Mouse (Mus musculus): ENCODE results near the gene Gpc5. TPM values are rescaled to one million over a fixed set of nuclear protein-coding genes. Genes with fewer than 3 reads are reported as not detected.

Gpc5 gene
- total and polyA plus RNA-seq, 2 experiments from 2014 or later = 8.2 to 8.7 TPM

- H3K27me3 ChIP-seq (ENCODE audit: insufficient read depth, low read length) = no peaks in the 10 kb centered on the region
- no peak overlapping the region for H3K4me2 ChIP-seq (ENCODE audit: low read depth)
- H3K36me3 ChIP-seq (ENCODE audit: insufficient read depth) = no peaks in the 10 kb centered on the region
- H3K9ac ChIP-seq = no peak overlapping the region
- no peak overlapping the region for H3K4me3 ChIP-seq (ENCODE audit: low read depth, low read length)
- H3K9me3 ChIP-seq (ENCODE audit: low read length) = no peaks in the 10 kb centered on the region
- ATAC-seq = peak; percentile 81
- WGBS = 32% methylated on average over 7 of the region's 7 CpGs
- TF ChIP-seq CTCF (IDR thresholded peaks at IDR 0.05; ENCODE audit: low read depth) = no peak
- no peaks in the 10 kb centered on the region for H3K4me1 ChIP-seq (ENCODE audit: insufficient read depth)
- no peak overlapping the region for H3K27ac ChIP-seq (ENCODE audit: low read depth, low read length)
- peak; percentile 56 for DNase-seq
Observed at GRCm38 (mm10) chr14:115821657-115822056, 729.6 kb downstream of the Gpc5 start.

- DNase-seq (no peak), ATAC-seq (no peak)
- Histone ChIP-seq H3K9ac (no peak overlapping the region), H3K27me3 (ENCODE audit: insufficient read depth, low read length) (no peaks in the 10 kb centered on the region), H3K4me3 (ENCODE audit: low read depth, low read length) (no peak overlapping the region), H3K27ac (ENCODE audit: low read depth, low read length) (no peak overlapping the region), H3K4me1 (ENCODE audit: insufficient read depth) (no peaks in the 10 kb centered on the region), H3K4me2 (ENCODE audit: low read depth) (no peak overlapping the region), H3K9me3 (ENCODE audit: low read length) (no peaks in the 10 kb centered on the region), H3K36me3 (ENCODE audit: insufficient read depth) (no peaks in the 10 kb centered on the region)
- no peak for TF ChIP-seq CTCF (IDR thresholded peaks at IDR 0.05; ENCODE audit: low read depth)
- 82% methylated on average over 5 of the region's 5 CpGs for WGBS
Observed at GRCm38 (mm10) chr14:115830485-115830884, 738.5 kb downstream of the Gpc5 start.

GRCm38 (mm10) chr14:115831219-115831755 is 739.3 kb downstream of the Gpc5 start:
- WGBS = 0% methylated on average over 7 of the region's 7 CpGs
- Histone ChIP-seq H3K9me3 (ENCODE audit: low read length) (no peaks in the 10 kb centered on the region), H3K9ac (no peak overlapping the region), H3K36me3 (ENCODE audit: insufficient read depth) (no peaks in the 10 kb centered on the region), H3K4me1 (ENCODE audit: insufficient read depth) (no peaks in the 10 kb centered on the region), H3K27me3 (ENCODE audit: insufficient read depth, low read length) (no peaks in the 10 kb centered on the region), H3K4me3 (ENCODE audit: low read depth, low read length) (no peak overlapping the region), H3K4me2 (ENCODE audit: low read depth) (no peak overlapping the region), H3K27ac (ENCODE audit: low read depth, low read length) (no peak overlapping the region)
- peak; percentile 92 for DNase-seq
- ATAC-seq = peak; percentile 82
- TF ChIP-seq CTCF (IDR thresholded peaks at IDR 0.05; ENCODE audit: low read depth) = peak; percentile 96

GRCm38 (mm10) chr14:115831854-115832625 is 740.0 kb downstream of the Gpc5 start:
- peak; percentile 32; the same call in 1 of the 2 replicates for ATAC-seq
- no peak for DNase-seq
- TF ChIP-seq CTCF (IDR thresholded peaks at IDR 0.05; ENCODE audit: low read depth) = no peak
- no peak overlapping the region for H3K9ac ChIP-seq
- no peak overlapping the region for H3K4me2 ChIP-seq (ENCODE audit: low read depth)
- H3K4me3 ChIP-seq (ENCODE audit: low read depth, low read length) = no peak overlapping the region
- H3K36me3 ChIP-seq (ENCODE audit: insufficient read depth) = no peaks in the 10 kb centered on the region
- no peak overlapping the region for H3K27ac ChIP-seq (ENCODE audit: low read depth, low read length)
- WGBS = 71% methylated on average over 10 of the region's 10 CpGs
- H3K4me1 ChIP-seq (ENCODE audit: insufficient read depth) = no peaks in the 10 kb centered on the region
- H3K27me3 ChIP-seq (ENCODE audit: insufficient read depth, low read length) = no peaks in the 10 kb centered on the region
- no peaks in the 10 kb centered on the region for H3K9me3 ChIP-seq (ENCODE audit: low read length)

- Histone ChIP-seq H3K4me2 (ENCODE audit: low read depth) (no peak overlapping the region), H3K27me3 (ENCODE audit: insufficient read depth, low read length) (no peaks in the 10 kb centered on the region), H3K9ac (no peak overlapping the region), H3K4me3 (ENCODE audit: low read depth, low read length) (no peak overlapping the region), H3K4me1 (ENCODE audit: insufficient read depth) (no peaks in the 10 kb centered on the region), H3K9me3 (ENCODE audit: low read length) (no peaks in the 10 kb centered on the region), H3K36me3 (ENCODE audit: insufficient read depth) (no peaks in the 10 kb centered on the region), H3K27ac (ENCODE audit: low read depth, low read length) (no peak overlapping the region)
- DNase-seq (no peak), ATAC-seq (no peak)
- WGBS = 77% methylated on average over 2 of the region's 2 CpGs
- TF ChIP-seq CTCF (IDR thresholded peaks at IDR 0.05; ENCODE audit: low read depth) = no peak
Observed at GRCm38 (mm10) chr14:115843783-115844182, 751.8 kb downstream of the Gpc5 start.

- H3K9me3 ChIP-seq (ENCODE audit: low read length) = no peaks in the 10 kb centered on the region
- H3K4me3 ChIP-seq (ENCODE audit: low read depth, low read length) = no peak overlapping the region
- H3K4me2 ChIP-seq (ENCODE audit: low read depth) = no peak overlapping the region
- H3K27me3 ChIP-seq (ENCODE audit: insufficient read depth, low read length) = no peaks in the 10 kb centered on the region
- H3K36me3 ChIP-seq (ENCODE audit: insufficient read depth) = no peaks in the 10 kb centered on the region
- no peak overlapping the region for H3K27ac ChIP-seq (ENCODE audit: low read depth, low read length)
- no peak for ATAC-seq
- H3K4me1 ChIP-seq (ENCODE audit: insufficient read depth) = no peaks in the 10 kb centered on the region
- 96% methylated on average over 1 of the region's 1 CpGs for WGBS
- DNase-seq = no peak
- TF ChIP-seq CTCF (IDR thresholded peaks at IDR 0.05; ENCODE audit: low read depth) = no peak
- H3K9ac ChIP-seq = no peak overlapping the region
Observed at GRCm38 (mm10) chr14:115844773-115845427, 752.9 kb downstream of the Gpc5 start.

- 88% methylated on average over 3 of the region's 3 CpGs for WGBS
- Histone ChIP-seq H3K36me3 (ENCODE audit: insufficient read depth) (no peaks in the 10 kb centered on the region), H3K4me2 (ENCODE audit: low read depth) (no peak overlapping the region), H3K9me3 (ENCODE audit: low read length) (no peaks in the 10 kb centered on the region), H3K27ac (ENCODE audit: low read depth, low read length) (no peak overlapping the region), H3K4me3 (ENCODE audit: low read depth, low read length) (no peak overlapping the region), H3K27me3 (ENCODE audit: insufficient read depth, low read length) (no peaks in the 10 kb centered on the region), H3K4me1 (ENCODE audit: insufficient read depth) (no peaks in the 10 kb centered on the region), H3K9ac (no peak overlapping the region)
- TF ChIP-seq CTCF (IDR thresholded peaks at IDR 0.05; ENCODE audit: low read depth) = no peak
- DNase-seq (no peak), ATAC-seq (no peak)
Observed at GRCm38 (mm10) chr14:115869127-115869526, 777.1 kb downstream of the Gpc5 start.

All from forebrain, postnatal 0 days (tissue).